Mouse (Mus musculus) Muller cell, postnatal 12 days (primary cell): Measurements from ENCODE around the gene Cd96.

ENCODE experiments used
- DNase-seq: peaks from one replicate; pipeline ENCODE4 v3.0.0-alpha.2; 2015; ENCODE audit errors: inconsistent ontology term

Cd96 gene

GRCm38 (mm10) chr16:46036261-46036660, 83.8 kb downstream of the Cd96 start:
- no peak for DNase-seq

DNA sequence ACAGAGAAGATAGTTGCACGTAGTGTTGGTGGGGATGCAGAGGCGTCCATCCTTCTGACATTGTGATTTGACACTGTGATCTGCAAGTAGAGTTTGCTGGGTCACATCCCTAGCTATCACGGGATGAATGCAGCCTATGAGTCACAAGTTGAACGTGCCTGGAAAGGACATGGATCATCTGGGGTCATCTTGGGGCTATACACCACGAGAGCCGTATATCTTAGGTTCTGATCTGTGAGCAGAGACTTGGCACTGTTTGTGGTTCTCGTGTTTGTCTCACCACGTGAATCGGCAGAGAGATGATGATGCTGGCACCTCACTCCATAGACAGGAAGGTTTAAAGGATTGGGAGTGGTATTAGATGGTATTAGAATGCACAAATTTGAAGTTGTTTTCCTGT, 86.2 kb downstream of the Cd96 start:
- DNase-seq: no peak

- no peak for DNase-seq
These were observed 97.0 kb downstream of the Cd96 start for GRCm38 (mm10) chr16:46022958-46023491.

DNA sequence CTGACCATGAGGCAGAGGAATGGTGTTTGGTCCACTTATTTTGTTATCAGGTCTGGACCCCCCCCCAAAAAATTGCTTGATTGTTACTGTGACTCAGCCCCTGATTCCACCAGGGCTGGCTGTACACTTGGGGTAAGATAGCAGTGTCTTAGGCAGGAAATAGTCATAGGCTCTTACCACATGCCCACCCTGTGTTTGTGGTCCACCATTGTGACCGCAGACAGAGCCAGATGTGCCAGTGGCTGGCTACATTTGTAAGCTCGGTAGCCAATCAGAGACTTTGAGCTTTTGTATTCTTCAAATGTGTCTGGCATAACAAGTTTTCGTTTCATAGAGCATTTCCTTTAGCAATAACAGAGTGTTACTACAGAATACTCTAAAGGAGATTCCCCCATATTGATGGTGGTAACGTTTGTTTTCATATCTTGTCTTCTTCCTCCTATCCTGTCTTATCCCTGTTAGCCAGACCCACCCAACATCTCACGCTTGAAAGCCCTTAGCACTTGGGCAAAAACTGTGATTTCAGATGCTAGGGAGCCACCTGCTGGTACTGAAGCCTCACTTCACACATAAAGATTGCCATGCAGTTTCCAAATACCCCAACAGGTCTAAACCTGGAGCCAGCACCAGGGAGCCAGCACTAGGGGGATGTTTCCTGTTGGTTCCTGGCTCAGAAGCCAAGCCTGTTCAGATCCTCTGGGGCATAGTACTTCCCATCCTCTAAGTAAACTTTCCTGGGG, 97.7 kb downstream of the Cd96 start:
- peak; percentile 66 for DNase-seq

DNA sequence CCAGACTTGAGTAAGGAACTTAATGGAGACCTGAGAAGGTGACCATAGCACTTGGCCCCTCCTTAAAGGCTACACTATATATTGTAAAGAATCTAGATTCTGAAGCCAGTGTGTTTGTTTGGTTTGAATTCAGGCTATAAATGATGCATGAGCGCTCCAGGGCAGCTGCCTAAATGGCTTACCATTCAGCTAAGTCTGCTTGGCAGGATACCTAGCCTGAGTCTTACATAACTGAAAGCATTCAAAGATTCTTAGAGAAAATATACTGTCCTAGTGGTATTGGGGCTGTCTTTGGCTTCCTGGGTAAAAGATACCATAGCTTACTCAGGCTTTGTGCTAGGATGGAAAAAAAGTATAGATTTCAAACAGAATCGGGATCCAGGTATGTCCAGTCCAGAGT, 98.7 kb downstream of the Cd96 start:
- DNase-seq: no peak

DNA sequence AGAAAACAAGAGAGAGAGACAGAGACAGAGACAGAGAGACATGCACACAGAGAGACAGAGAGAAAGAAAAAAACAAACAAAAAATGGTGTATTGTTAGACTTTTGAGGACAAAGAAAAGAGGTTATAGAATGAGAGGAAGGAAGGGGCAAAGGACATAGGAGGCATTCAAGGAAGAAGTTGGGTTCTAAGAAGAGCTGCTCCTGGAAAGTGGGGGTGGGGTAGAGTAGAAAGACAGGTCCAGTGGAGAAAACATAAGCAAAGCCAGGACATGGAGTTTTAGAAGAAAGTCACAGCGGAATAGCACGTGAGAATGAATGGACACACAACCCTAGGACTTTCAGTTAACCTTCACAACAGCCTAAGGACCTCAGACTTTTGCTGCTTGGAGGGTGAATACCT, 99.7 kb downstream of the Cd96 start:
- no peak for DNase-seq

DNA sequence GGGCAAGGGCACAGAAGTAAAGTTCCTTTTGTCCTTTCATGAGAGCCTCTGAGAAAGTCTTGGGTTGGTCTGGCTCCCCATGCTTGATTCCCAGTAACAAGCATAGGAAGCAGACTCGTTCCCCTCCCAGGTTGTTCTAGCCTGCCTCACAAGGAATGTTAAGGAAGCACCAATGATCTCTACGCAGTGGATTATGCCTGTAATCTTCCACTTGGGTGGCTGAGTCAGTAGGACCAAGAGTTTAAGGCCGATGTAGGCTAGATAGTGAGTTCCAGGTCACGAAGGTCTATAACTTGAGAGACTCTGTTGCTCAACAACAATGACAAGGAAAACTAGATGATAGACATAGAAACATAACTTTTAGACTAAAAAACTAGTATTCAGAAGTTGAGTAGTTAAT, 100.3 kb downstream of the Cd96 start:
- DNase-seq: no peak

DNA sequence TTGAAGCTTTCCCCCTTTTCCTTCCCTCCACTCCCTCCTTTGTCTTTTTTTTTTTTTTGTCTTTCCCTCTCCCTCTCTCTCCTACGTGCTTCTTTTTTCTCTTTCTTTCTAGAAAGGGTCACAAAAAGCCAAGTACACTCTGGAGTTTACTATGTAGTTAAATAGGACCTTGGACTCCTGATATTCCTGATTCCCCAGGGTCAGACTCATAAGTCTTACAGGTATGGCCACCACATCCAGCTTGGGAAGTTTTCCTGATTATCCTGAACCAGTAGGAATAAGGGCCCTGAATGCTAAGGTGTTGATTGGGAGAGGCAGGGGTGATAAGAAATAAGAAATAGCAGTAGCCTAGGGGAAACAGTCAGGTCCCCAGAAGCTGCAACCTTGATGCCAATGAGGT, 100.7 kb downstream of the Cd96 start:
- DNase-seq: no peak

DNA sequence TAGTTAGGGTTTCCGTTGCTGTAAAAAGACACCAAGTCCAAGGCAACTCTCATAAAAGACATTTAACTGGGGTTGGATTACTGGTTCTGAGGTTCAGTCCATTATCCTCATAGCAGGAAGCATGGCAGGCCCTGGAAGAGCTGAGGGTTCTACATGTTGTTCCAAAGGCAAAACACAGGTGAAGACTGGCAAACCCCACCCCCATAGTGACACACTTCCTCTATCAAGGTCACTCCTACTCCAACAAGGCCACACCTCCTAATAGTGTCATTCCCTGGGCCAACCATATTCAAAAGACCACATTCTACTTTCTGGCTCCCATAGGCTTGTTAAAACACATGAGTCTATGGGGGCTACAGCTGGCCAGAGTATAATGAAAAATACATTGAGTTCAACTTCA, 108.4 kb downstream of the Cd96 start:
- DNase-seq: no peak

- DNase-seq: no peak
These were observed 109.2 kb downstream of the Cd96 start for GRCm38 (mm10) chr16:46010906-46011220.

- peak; percentile 98 for DNase-seq
These were observed 109.7 kb downstream of the Cd96 start, which contains the start of gene Plcxd2 for GRCm38 (mm10) chr16:46010153-46010905. Gene Plcxd2, minus strand, starts transcription at chr16:46010218.

GRCm38 (mm10) chr16:46009717-46010116, 110.3 kb downstream of the Cd96 start:
- no peak for DNase-seq

DNA sequence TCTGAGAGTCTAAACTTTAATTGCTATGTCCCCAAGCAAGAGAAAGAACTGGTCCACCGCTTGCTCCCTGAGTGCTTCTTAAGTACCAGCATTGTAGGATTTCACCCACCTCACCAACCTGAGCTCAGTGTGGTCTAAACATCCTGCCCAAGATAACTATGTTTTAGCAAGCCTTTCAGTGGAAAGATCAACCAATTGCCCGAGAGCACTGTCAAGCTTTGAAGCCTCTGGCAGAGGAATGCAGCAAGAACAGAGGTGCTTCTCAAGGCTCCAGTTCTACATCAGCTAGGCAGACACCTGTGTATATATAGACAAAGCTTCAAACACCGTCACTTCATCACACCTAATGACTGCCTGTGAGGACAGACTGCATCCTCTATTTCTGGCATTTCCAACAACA, 111.3 kb downstream of the Cd96 start:
- DNase-seq: no peak

DNA sequence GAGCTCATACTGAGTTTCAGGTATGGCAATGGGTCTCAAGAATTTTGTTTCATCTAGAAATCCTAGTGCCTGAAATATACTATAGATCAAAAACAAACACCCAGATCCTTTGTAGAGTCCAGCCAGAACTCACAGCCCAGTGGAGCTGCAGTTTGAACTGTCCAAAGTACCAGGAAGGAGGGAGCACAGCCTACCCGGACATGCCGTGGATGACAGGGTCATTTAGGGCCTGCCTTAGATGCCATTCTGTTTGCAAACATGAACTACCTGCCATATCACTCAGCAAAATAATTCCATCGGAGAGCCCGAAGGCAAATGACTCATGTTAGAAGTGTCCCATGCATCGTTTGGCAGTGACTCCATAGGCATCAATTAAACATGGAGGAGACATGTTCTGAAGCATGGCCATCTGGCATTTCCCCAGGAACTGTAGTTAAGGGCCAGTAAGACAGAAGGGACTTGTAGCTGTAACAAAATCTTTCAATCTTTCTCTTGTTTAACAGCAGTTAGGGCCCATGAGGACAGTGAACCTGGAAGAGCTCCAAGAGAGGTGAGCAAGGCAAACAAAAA, 111.9 kb downstream of the Cd96 start:
- peak; percentile 76 for DNase-seq

GRCm38 (mm10) chr16:46006261-46006660, 113.8 kb downstream of the Cd96 start:
- DNase-seq: no peak

DNA sequence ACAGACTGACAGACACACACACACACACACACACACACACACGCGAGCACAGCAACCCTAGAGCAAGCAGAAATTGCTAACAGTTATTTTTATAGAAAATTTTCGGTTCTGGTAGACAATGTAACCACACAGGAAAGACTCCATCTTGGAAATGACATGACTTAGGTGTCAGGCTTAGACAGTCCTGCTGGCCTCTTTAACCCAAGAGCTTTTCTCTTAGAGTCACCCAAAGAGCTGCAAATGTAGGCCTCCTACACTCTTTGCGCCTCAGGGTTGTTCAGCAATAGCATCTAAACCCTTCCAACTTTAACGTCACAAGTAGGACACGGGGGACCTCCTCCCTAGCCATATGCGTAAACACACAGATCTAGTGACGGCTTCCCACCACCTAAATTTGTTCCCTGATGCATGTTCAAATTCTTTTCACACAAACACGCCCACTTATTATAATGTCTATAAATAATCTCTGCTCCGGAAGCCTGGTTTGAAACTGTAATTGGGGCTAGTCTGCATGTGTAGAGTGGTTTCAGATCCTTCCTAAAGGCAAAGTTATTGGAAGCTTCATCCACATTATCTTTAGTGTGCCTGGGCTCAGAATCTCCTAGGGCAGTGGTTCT, 118.4 kb downstream of the Cd96 start:
- DNase-seq: no peak

DNA sequence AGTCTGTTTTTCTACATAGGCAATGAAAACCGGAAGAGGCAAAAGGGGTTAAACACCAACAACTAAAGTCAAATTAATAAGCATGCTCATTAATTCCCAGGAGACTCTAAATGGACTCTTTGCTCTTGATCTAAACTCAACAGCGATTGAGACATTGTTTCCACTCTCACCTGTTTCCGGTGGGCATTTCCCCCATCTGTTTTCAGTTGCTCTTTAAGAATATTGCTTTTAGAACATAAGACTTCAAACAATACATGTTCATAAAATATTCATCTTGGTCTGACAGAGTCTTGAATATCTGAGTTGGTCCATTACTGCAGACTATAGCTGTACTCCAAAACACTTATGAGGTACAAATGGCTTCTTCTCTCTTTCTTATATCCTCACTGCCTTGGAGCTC, 119.1 kb downstream of the Cd96 start:
- DNase-seq: no peak

DNA sequence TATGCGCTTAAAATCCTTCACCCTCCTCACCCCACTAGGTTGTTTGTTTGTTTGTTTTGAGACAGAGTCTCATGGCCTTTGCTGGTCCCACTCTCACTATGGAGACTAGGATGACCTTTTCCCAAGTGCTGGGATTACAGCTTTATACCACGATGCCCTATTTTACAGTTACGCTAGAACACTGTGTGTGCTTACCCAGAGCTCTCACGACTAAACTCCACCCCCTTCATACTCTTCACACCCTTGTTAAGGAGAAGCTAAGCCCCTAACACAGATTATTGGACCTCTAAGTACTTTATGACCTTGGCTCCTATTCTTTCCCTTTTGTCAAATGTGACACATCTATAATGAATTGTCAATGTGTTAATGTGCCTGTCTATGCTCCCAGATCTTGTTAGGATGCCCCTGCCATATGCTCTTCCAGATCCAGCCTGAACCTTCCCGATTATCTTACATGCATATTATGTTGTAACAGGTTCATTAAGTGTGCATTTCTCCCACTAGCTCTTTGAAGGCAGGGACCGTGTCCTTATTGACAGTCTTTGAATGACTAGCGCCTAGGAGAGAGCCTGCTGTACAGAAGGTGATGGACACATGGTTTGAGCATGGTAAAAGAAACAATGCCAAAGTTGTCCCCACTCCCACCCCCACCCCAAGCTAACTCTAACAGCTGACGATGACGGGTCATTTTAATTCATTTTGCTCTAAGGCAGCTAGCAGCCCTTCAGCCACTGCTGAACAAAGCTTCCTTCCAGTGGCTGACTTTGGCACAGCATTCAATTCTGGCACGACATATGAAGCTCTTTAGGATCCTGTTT, 120.5 kb downstream of the Cd96 start:
- peak; percentile 40 for DNase-seq

DNA sequence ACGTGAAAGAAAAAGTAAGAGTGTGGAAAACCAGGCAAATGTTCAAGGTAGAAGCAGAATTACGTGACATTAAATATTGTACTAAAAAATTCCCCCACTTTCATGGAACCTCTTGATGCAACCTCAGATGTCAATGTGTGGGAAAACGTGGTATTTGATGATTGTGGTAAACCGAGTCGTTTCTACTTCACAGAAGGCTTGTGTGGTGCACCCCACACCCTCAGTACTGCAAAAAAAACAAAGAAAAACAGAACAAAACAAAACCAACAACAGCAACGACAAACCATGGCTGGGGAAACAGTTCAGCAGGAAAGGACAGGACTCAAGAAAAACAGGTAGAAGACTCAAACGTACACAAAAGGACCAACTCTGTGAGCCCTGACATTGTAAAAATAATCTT, 121.8 kb downstream of the Cd96 start:
- no peak for DNase-seq

- DNase-seq: peak; percentile 20
These were observed 129.0 kb downstream of the Cd96 start for GRCm38 (mm10) chr16:45990901-45991676.

DNA sequence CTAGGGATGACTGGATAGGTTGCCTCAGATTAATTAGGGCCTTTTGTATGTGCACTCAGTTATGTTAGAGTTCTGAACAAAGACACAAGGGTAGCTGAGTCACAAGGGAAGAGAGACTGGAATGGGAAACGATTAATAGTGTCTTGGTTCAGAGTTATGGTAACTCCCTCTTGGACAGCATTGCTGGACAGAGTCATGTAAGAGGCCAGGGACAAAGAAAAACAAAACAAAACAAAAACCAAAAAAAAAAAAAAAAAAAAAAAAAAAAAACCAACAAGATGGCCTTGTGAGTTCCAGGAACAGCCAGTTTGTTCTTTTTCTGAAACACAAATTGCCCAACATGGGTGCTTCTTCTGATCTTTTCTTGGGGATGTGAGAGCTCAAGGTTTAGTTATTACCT, 133.8 kb downstream of the Cd96 start:
- DNase-seq: peak; percentile 94
